Mouse (Mus musculus) cortical plate, adult 2 months (tissue): ENCODE measurements around the gene Sobp.

Experiments
- CTCF ChIP-seq: fragments of 200-500 bp; IDR thresholded peaks from 2 replicates; pipeline ENCODE4 v1.5.1; 2011; ENCODE audit warnings: mild to moderate bottlenecking, control low read depth, low read length; ENCODE audit not compliant: insufficient read depth; ENCODE audit errors: extremely low read depth
- POLR2A ChIP-seq: fragments of 200-500 bp; IDR thresholded peaks from 2 replicates; pipeline ENCODE4 v1.6.1; 2011; ENCODE audit warnings: mild to moderate bottlenecking, low read length, control low read depth; ENCODE audit not compliant: insufficient read depth; ENCODE audit errors: extremely low read depth

DNA sequence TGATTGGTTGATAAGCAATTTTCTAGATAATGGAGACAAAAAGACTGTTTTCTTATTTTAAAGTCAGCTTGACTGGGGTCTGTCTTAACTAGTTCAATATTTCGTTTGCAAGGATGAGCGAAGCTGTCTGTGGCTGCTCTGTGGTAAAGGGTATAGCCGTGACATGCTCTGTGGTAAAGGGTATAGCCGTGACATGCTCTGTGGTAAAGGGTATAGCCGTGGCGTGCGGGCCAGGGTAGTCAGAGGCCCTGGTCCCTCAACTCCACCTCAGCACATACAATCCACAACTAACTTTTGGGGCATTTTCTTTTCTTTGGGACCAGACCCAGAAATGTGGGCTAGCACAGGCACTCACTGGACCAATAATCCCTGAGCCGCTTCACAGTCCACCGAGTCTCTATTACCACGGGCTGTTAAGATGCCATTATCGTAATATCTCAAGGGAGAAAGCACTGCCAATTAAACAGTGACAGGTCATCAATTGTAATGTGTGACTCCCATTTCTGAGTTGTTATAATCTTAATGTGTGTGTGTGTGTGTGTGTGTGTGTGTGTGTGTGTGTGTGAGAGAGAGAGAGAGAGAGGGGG is 112.7 kb downstream of the Sobp start:
- no peak for TF ChIP-seq POLR2A
- no peak for TF ChIP-seq CTCF
